Mouse (Mus musculus): Measurements from ENCODE around the gene Ly6g6c. TPM values are rescaled to one million over a fixed set of nuclear protein-coding genes. Genes with fewer than 3 reads are reported as not detected.
A peak's percentile ranks its signal among the peaks of the same experiment; 100 is the strongest.

Gene Ly6g6c
- polyA plus RNA-seq, 1 experiment, result not detected

DNA sequence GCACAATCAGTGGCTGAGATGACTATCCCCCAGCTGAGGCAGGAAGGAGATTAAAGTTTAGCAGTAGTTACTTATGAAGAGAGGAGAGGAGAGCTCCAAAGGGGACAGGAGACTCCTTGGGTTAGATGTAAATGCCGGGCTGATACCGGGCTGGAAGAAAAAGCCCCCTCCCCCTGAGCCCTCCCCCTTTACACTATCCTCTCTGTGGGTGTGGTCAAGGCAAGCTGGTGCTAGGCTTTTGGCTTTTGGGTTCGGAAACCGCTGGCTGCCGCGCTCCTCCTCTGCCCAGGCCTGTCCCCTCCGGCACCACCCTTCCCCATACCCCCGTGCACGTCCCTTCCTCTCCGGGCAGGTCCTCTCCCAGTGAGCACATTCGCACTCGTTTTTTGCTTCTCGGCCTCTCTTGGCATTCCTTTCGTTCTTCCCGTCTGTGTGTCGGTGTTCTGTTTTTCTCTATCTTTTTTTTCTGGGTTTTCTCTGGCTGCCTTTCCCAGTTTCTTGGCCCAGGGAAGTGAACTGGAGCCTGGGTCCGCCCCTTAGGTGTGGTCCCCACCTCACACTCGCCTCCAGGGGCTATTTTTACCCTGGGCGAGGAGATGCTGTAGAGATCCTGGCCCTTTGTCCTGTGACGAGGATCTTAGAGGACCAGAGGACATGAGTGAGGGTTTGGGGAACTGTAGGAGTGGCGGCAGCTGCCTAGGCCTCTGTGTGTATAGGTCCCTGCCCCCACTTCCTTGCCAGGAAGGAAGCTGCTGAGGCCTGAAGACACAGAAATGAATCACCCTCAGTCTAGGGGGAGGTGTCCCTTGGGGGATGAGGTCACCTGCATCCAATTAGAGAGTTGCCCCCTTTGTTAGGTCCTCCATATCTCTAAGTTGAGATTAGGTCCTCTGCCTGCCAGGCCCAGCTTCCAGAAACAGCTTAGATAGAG, 13.8 kb upstream of the Ly6g6c start:
- TF ChIP-seq CTCF (IDR thresholded peaks at IDR 0.05; ENCODE audit: extremely low read depth, insufficient read depth, low read length) (no peak), POLR2A (IDR thresholded peaks at IDR 0.05; ENCODE audit: extremely low read depth, insufficient read depth, low read length) (peak; percentile 43; the same call in 1 of the 2 replicates)
- H3K27ac ChIP-seq (ENCODE audit: insufficient read depth, low read length), result peak overlapping the region; percentile 60
- peak overlapping the region; percentile 27 for H3K4me3 ChIP-seq (ENCODE audit: insufficient read depth, low read length)
- no peaks in the 10 kb centered on the region for H3K4me1 ChIP-seq (ENCODE audit: control insufficient read depth, insufficient read depth, low read length)

DNA sequence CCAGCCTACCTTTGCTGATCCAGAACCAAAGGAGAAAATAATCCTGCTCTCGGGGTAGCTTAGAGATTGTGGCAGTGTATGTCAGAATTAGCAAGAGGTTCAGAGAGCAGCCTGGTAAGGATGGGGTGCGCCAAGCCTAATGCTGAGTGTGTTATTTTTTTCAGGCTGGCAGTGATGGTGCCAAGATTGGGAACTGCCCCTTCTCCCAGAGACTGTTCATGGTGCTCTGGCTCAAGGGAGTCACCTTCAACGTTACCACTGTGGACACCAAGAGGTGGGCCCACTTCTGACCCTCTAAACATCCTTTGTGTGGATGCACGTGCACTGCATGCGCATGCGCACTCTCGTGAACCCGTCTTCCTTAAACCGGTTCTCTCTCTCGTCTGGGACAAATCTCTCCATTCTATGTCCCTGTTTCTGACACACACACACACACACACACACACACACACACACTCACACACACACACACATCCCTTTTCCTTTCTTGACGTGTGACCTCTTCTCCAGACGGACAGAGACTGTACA, 12.9 kb upstream of the Ly6g6c start:
- no peak for TF ChIP-seq POLR2A (IDR thresholded peaks at IDR 0.05; ENCODE audit: extremely low read depth, insufficient read depth, low read length)
- TF ChIP-seq CTCF (IDR thresholded peaks at IDR 0.05; ENCODE audit: extremely low read depth, insufficient read depth, low read length), result no peak
- no peak overlapping the region for H3K27ac ChIP-seq (ENCODE audit: insufficient read depth, low read length)
- H3K4me1 ChIP-seq (ENCODE audit: control insufficient read depth, insufficient read depth, low read length), result no peaks in the 10 kb centered on the region
- no peak overlapping the region for H3K4me3 ChIP-seq (ENCODE audit: insufficient read depth, low read length)

DNA sequence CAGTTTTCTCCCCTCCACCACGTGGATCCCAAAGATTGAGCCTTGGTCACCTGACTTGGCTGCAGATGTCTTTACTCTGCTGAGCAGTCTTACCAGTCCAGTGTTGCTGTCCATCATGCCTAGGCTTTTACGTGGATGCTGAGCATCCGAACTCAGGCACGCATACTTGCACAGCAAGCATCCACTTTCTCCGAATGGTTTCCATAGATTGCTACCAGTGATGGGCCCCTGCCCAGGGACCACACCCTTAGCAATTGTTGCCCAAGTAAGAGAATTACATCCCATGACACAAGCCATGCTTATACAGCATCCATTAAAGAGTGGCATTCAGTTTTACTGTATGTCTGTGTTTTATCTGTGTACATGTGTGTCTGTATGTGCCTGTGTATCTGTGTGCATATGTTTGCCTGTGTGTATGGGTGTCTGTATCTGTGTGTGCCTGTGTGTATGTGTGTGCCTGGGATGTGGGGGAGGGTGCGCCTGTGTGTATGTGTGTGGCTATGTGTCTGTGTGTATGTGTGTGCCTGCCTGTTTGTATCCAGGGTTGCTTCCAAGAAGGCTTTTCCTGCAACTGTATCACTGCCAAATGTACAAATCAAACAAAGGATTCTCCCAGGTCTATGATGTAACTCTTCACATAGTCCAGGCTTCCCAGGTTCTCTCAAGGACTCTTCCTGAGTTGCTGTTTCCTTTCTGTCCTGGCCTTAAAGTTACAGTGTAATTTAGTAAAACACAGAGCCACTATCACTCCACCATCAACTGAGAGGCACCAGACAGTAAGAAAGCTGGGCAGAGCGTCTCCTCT, 9.3 kb upstream of the Ly6g6c start:
- no peak overlapping the region for H3K27ac ChIP-seq (ENCODE audit: insufficient read depth, low read length)
- no peaks in the 10 kb centered on the region for H3K4me1 ChIP-seq (ENCODE audit: control insufficient read depth, insufficient read depth, low read length)
- H3K4me3 ChIP-seq (ENCODE audit: insufficient read depth, low read length), result no peak overlapping the region
- TF ChIP-seq POLR2A (IDR thresholded peaks at IDR 0.05; ENCODE audit: extremely low read depth, insufficient read depth, low read length) (no peak), CTCF (IDR thresholded peaks at IDR 0.05; ENCODE audit: extremely low read depth, insufficient read depth, low read length) (no peak)

- Histone ChIP-seq H3K27ac (ENCODE audit: insufficient read depth, low read length) (no peak overlapping the region), H3K4me3 (ENCODE audit: insufficient read depth, low read length) (no peak overlapping the region), H3K4me1 (ENCODE audit: control insufficient read depth, insufficient read depth, low read length) (no peaks in the 10 kb centered on the region)
- TF ChIP-seq POLR2A (IDR thresholded peaks at IDR 0.05; ENCODE audit: extremely low read depth, insufficient read depth, low read length) (no peak), CTCF (IDR thresholded peaks at IDR 0.05; ENCODE audit: extremely low read depth, insufficient read depth, low read length) (no peak)
These were observed 8.1 kb upstream of the Ly6g6c start for GRCm38 (mm10) chr17:35057090-35057489.

DNA sequence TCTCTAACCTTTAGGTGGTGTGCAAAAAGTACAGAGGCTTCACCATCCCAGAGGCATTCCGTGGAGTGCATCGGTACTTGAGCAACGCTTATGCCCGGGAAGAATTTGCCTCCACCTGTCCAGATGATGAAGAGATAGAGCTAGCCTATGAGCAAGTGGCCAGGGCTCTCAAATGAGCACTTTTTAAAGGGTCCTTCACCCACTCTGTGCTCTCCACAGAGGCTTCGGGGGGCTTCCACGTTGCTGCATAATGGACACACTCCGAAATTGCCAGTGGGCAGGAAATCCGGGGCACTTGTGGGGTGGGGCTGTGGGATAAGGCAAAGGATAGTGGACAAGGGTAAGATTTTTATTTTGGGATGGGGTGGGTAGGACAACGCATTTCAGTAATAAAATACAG, 6.9 kb upstream of the Ly6g6c start:
- peak overlapping the region; percentile 86; the same call in 1 of the 2 replicates for H3K4me3 ChIP-seq (ENCODE audit: insufficient read depth, low read length)
- TF ChIP-seq CTCF (IDR thresholded peaks at IDR 0.05; ENCODE audit: extremely low read depth, insufficient read depth, low read length) (no peak), POLR2A (IDR thresholded peaks at IDR 0.05; ENCODE audit: extremely low read depth, insufficient read depth, low read length) (no peak)
- H3K4me1 ChIP-seq (ENCODE audit: control insufficient read depth, insufficient read depth, low read length), result no peaks in the 10 kb centered on the region
- no peak overlapping the region for H3K27ac ChIP-seq (ENCODE audit: insufficient read depth, low read length)

- no peak within 1 kb of the TSS for H3K27ac ChIP-seq (ENCODE audit: insufficient read depth, low read length)
- TF ChIP-seq POLR2A (IDR thresholded peaks at IDR 0.05; ENCODE audit: extremely low read depth, insufficient read depth, low read length) (no peak), CTCF (IDR thresholded peaks at IDR 0.05; ENCODE audit: extremely low read depth, insufficient read depth, low read length) (0 out of 2 replicates have a peak, but pooled peaks have one; percentile 16)
- no peaks in the 10 kb centered on the region for H3K4me1 ChIP-seq (ENCODE audit: control insufficient read depth, insufficient read depth, low read length)
- H3K4me3 ChIP-seq (ENCODE audit: insufficient read depth, low read length), result peak within 1 kb of the TSS; percentile 86
These were observed 6.0 kb upstream of the Ly6g6c start, which contains the start of gene Ddah2 for GRCm38 (mm10) chr17:35058911-35059892. Gene Ddah2, plus strand, starts transcription at chr17:35059035.

DNA sequence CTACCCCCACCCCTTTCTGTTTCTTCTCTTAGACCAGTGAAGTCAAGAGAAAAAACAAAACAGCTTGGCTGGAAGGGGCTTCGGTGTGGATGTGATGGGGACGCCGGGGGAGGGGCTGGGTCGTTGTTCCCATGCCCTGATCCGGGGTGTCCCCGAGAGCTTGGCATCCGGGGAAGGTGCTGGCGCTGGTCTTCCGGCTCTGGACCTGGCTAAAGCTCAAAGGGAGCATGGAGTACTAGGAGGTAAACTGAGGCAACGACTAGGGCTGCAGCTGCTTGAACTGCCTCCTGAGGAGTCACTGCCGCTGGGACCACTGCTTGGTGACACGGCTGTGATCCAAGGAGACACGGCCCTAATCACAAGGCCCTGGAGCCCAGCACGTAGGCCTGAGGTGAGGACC, 5.1 kb upstream of the Ly6g6c start:
- TF ChIP-seq POLR2A (IDR thresholded peaks at IDR 0.05; ENCODE audit: extremely low read depth, insufficient read depth, low read length) (no peak), CTCF (IDR thresholded peaks at IDR 0.05; ENCODE audit: extremely low read depth, insufficient read depth, low read length) (no peak)
- no peak overlapping the region for H3K27ac ChIP-seq (ENCODE audit: insufficient read depth, low read length)

GRCm38 (mm10) chr17:35060737-35061297, 4.4 kb upstream of the Ly6g6c start:
- Histone ChIP-seq H3K27ac (ENCODE audit: insufficient read depth, low read length) (no peak overlapping the region), H3K4me1 (ENCODE audit: control insufficient read depth, insufficient read depth, low read length) (no peaks in the 10 kb centered on the region), H3K4me3 (ENCODE audit: insufficient read depth, low read length) (no peak overlapping the region)
- TF ChIP-seq CTCF (IDR thresholded peaks at IDR 0.05; ENCODE audit: extremely low read depth, insufficient read depth, low read length) (no peak), POLR2A (IDR thresholded peaks at IDR 0.05; ENCODE audit: extremely low read depth, insufficient read depth, low read length) (no peak)

More for the DNA sequence above, 5.1 kb upstream of the Ly6g6c start:
- Histone ChIP-seq H3K4me3 (ENCODE audit: insufficient read depth, low read length) (peak overlapping the region; percentile 86; the same call in 1 of the 2 replicates), H3K4me1 (ENCODE audit: control insufficient read depth, insufficient read depth, low read length) (no peaks in the 10 kb centered on the region)

Measured in cortical plate, adult 2 months (tissue).